Mouse (Mus musculus): ENCODE data around the gene Gnat1.

The Gnat1 gene

DNA sequence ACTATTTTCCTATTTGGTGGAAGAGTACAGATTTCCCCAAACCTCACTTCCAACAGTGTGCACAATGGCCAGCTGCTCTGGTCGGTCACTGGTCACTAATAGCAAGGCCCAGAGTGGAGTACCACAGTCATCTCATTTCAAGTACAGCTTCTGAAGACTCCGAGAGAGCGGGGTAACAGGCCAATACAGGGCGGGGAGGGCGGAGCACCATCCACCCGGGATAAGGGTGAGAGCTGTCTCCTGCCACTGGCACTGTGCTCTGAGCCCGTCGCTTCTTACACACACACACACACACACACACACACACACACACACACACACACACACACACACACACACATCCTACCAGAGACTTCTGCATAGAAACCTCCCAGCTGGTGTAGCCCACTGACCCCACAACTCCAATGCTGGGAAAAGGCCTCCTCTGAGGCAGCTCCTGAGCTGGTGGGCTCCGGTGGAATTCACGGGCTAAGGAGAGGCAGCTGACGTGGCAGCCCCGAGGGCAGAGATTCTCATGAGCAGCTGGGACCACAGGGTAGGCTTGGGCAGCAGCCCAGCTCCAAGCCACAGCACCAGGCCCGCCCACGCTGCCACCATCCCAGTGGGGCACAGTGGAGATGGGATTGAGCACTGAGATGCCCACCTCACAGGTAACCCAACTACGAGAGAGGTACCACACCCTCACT lies 53.2 kb downstream of the Gnat1 start:
- no peak for DNase-seq

DNA sequence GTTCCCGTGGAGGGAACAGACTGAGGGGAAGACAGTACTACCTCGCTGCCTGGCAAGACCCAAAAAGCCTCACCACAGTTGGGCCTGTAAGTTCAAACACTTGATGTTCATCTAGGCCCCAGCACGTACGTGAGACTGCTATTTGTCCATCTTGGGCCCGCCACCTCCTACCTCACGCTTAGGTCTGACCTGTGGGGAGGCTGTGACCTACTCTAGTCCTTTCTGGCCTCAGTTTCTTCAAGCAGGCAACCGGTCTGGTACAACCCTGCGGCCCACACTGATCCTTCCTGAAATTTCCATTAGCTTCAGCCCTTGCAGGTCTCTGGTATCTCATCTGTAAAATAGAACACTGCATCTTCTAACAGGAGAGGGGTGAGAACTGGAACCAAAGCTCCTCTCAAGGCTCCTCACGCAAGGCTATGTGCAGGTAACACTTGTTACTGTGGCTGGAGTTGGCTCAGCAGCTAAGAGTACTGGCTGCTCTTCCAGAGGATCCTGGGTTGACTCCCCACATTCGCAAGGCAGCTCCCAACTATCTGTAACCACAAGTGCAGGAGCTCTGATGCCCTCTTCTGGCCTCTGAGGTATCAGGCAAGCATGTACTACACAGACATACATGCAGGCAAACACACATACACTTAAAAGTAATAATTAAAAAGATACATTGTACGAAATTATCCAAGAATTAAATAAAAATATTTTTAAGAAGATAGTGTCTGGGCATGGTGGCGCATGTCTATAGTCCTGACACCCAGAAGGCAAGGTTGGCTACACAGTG lies 54.0 kb downstream of the Gnat1 start:
- DNase-seq, result no peak

DNA sequence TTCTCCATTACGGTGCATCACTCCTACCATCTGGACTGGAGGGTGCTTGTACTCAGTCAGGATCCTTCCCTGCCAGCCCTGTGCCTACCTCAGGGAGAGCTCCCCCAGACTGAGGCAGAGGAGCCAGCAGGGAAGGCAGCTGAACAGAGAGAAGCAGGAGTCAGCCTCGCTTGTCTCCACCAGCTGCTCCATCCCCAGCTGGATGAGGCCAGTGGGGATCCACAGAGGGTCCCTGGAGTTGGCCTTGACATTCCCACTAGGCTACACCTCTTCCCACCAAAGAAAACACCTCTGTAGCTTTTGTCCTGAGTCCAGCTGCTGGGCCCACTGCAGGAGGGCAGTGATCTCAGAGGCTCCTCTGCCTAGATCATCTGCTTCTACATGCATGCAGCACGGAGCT lies 54.6 kb downstream of the Gnat1 start:
- no peak for DNase-seq

DNA sequence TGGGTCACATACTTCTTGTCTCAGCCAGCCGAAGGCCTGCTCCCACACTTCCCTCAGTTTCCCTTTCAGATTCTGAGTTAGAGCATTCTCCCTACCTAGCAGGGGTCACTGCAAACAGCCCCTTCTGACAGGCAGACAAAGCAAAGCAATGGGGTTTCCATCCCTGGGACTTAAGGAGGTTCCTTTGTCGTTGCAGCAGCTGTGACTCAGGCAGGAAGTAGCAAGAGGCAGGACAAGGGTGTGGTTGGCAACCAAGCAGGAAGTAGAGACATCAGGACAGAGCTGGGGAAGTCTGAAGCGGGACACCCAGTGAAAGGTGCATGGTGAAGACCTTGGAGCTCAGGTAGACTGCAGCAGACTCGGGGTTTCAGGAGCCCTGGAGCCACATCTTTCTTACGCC lies 55.0 kb downstream of the Gnat1 start:
- DNase-seq, result peak in 1 of 2 experiments; percentile 77

Data from kidney, postnatal 36 days (tissue).